Mouse (Mus musculus) liver, embryonic 14.5 days (tissue): ENCODE measurements at regions not wholly inside any gene's neighbourhood (a gene's known extent, or its start where the extent isn't known, plus 50 kb on each side); places are given as distances from the start of the nearest gene placed in this dataset.
A peak's percentile ranks its signal among the peaks of the same experiment; 100 is the strongest.

ENCODE experiments used
- ATAC-seq: fragments of 200-750 bp; cut with Nextera tagmentation; 2 replicates; pipeline ENCODE4 v1.8.0; 2017; ENCODE audit warnings: moderate number of reproducible peaks, mild to moderate bottlenecking, moderate library complexity; ENCODE audit not compliant: insufficient read depth
- DNase-seq, 3 experiments: peaks; one replicate each; pipeline ENCODE4 v3.0.0-alpha.2; 2012 to 2013; ENCODE audit warnings: low read depth in 3 of 3, low spot score in 3 of 3
- H3K27ac ChIP-seq: fragments of 300-500 bp; sonication (generic); 2 replicates; pipeline ENCODE4 v1.5.1; 2014; ENCODE audit warnings: moderate library complexity, mild to moderate bottlenecking, control low read depth, inconsistent platforms
- H3K27me3 ChIP-seq: fragments of 300-500 bp; sonication (generic); 2 replicates; pipeline ENCODE4 v1.6.1; 2014; ENCODE audit warnings: mild to moderate bottlenecking, low read length, moderate library complexity; ENCODE audit not compliant: control insufficient read depth, insufficient read depth
- H3K36me3 ChIP-seq: fragments of 300-500 bp; sonication (generic); replicated peaks from 2 replicates; pipeline ENCODE4 v1.6.1; 2014; ENCODE audit warnings: low read depth; ENCODE audit not compliant: control insufficient read depth, insufficient read depth
- H3K4me1 ChIP-seq, 2 experiments: fragments of 200-500 bp in 1 of 2; fragments of 300-500 bp in 1 of 2; sonication (generic) in 1 of 2; replicated peaks; 2 replicates each; pipeline ENCODE4 v1.6.1; 2012 to 2014; ENCODE audit warnings: antibody characterized with exemption in 1 of 2, inconsistent platforms in 1 of 2, low read length in 1 of 2; ENCODE audit not compliant: control insufficient read depth in 2 of 2, insufficient read depth in 2 of 2
- H3K4me2 ChIP-seq: fragments of 300-500 bp; sonication (generic); 2 replicates; pipeline ENCODE4 v1.6.1; 2014; ENCODE audit warnings: low read depth, mild to moderate bottlenecking, control low read depth, moderate library complexity
- H3K4me3 ChIP-seq, 2 experiments: fragments of 200-500 bp in 1 of 2; fragments of 300-500 bp in 1 of 2; sonication (generic) in 1 of 2; 2 replicates each; pipeline ENCODE4 v1.5.1; 2012 to 2014; ENCODE audit warnings: low read depth in 2 of 2, low read length in 2 of 2, mild to moderate bottlenecking in 2 of 2, control low read depth in 1 of 2, inconsistent platforms in 1 of 2, moderate library complexity in 1 of 2; ENCODE audit not compliant: insufficient read depth in 1 of 2
- H3K9ac ChIP-seq: fragments of 300-500 bp; sonication (generic); replicated peaks from 2 replicates; pipeline ENCODE4 v1.6.1; 2014; ENCODE audit warnings: mild to moderate bottlenecking, control low read depth, moderate library complexity
- H3K9me3 ChIP-seq: fragments of 300-500 bp; sonication (generic); 2 replicates; pipeline ENCODE4 v1.6.1; 2016; ENCODE audit warnings: low read length, mixed read lengths; ENCODE audit not compliant: control insufficient read depth
- CTCF ChIP-seq: IDR thresholded peaks from 2 replicates; pipeline ENCODE4 v1.5.1; 2016; ENCODE audit warnings: antibody characterized with exemption, low read depth, control low read depth
- EP300 ChIP-seq: IDR thresholded peaks from 2 replicates; pipeline ENCODE4 v1.6.1; 2016; ENCODE audit warnings: antibody characterized with exemption, low read depth
- WGBS: fragments of 180-500 bp; shearing (Covaris S2); extraction: QIAGEN DNeasy Blood & Tissue Kit; methylation state at CpG from one replicate; pipeline ENCODE4 v1.1.7; 2014; ENCODE audit not compliant: insufficient replicate concordance; 5-methylcytosine and 5-hydroxymethylcytosine counted together

DNA sequence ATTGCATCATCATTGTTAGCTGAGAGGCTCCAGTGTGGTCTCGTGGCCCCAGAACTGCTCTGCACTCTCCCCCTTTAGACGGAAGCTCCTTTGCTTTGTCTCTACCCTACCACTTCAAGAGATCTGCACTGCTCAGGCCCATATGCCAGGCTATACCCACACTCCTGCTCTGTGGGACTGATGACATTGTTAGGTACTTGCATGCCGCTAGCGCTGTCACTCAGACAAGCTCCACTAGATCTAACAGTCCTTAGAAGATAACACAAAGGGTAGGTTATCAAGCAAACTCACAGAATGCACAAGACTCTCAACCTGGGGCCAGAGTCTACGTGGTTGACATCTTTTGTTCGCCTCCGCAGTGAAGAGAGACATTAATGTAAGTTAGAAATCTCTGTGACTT lies 383.1 kb downstream of the Trim52 start:
- DNase-seq: no peak
- H3K4me1 ChIP-seq: no peaks in the 10 kb centered on the region
- WGBS: 74% methylated on average over 7 of the region's 7 CpGs

DNA sequence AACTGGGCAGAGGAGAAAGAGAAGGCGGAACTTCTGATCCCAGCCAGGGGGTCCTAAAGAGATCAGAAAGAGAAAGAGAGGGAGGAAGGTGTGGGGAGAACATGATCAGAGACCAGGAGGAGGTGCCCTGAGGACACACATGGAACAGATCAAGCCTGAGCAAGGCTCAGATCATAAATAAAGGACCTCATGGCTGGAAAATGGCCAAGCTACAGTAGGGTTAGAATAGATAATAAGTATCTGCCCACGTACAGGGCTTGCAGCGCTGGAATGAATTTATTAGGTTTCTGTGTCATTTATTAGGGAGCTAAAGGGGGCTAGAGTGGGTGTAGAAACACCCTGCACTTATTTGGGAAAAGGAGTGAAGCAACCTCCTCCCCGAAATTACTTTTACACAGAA lies 385.4 kb downstream of the Trim52 start:
- H3K27ac ChIP-seq: no peak overlapping the region
- no peak overlapping the region for H3K4me2 ChIP-seq
- TF ChIP-seq EP300: no peak
- TF ChIP-seq CTCF: no peak
- no peaks in the 10 kb centered on the region for H3K36me3 ChIP-seq
- H3K4me3 ChIP-seq: no peak overlapping the region
- DNase-seq (no peak), ATAC-seq (no peak)
- no peaks in the 10 kb centered on the region for H3K4me1 ChIP-seq
- WGBS: 67% methylated on average over 4 of the region's 4 CpGs
- no peak overlapping the region for H3K9ac ChIP-seq
- no peaks in the 10 kb centered on the region for H3K27me3 ChIP-seq
- no peaks in the 10 kb centered on the region for H3K9me3 ChIP-seq

More for the DNA sequence above, 383.1 kb downstream of the Trim52 start:
- H3K27ac ChIP-seq: no peak overlapping the region
- H3K9me3 ChIP-seq: no peaks in the 10 kb centered on the region
- no peak overlapping the region for H3K9ac ChIP-seq
- no peak for ATAC-seq
- H3K4me3 ChIP-seq: no peak overlapping the region
- H3K36me3 ChIP-seq: no peaks in the 10 kb centered on the region
- TF ChIP-seq EP300 (no peak), CTCF (no peak)
- no peak overlapping the region for H3K4me2 ChIP-seq
- H3K27me3 ChIP-seq: no peaks in the 10 kb centered on the region

DNA sequence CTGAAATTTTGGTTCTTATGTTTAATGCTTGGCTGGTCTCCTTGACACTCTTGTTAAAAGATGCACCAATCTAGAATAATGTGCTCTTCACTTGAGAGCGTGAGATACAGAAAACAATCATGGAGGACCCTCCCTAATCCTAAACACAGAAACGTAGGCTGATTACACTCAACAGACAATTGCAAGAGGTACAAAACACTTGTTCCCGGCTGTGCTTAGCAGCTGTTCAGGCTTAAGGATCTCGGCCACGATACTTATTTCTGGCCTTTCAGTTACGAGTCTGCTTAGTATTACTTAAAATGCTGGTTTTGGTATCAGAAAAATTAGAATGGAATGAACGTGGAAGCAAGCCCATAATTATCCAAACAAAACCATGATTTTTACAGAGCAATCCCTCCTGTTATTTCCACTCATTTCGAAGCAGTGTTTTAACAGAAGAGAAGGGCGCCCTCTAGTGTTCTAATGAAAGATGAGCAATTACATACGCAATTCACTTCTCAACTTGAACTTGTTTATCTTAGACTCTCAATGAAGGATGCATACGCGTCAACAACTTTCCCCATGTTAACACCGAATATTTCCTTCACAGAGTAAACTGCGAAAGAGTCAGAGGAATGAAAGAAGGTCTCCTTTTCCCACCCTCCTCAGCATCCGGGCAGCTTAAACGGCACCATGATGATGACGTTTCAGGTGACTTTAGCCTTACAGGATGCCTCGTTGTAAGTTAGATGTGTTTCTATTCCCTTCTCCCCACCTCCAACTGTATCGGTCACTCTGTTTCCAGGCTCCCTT lies 394.5 kb downstream of the Trim52 start:
- no peak overlapping the region for H3K9ac ChIP-seq
- H3K4me2 ChIP-seq: no peak overlapping the region
- no peak overlapping the region for H3K27ac ChIP-seq
- no peaks in the 10 kb centered on the region for H3K27me3 ChIP-seq
- ATAC-seq (no peak), DNase-seq (peak in 2 of 3 experiments; percentile 2 to 27)
- WGBS: 42% methylated on average over 19 of the region's 19 CpGs
- no peak overlapping the region for H3K4me3 ChIP-seq
- H3K36me3 ChIP-seq: no peaks in the 10 kb centered on the region
- peak; percentile 51; the same call in 1 of the 2 replicates for TF ChIP-seq CTCF
- no peak for TF ChIP-seq EP300
- no peaks in the 10 kb centered on the region for H3K4me1 ChIP-seq
- no peaks in the 10 kb centered on the region for H3K9me3 ChIP-seq

DNA sequence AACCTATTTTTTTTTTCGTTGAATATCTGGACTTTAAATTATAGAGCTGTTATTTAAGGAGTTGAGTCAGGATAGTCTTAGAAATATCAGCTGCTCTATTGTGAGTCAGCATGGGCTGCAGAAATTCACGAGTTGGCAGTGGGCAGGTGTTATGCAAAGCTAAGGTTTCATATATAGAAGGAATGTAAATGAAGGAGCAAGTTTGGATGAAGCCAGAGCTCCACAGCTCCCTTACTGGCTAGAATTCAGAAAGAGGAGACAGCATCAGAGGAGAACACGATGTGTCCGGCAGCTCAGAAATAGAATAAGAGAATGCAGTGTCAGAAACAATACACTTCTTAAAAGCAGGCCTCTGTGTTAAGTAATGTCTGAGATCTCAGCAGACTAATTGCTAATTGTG lies 400.9 kb downstream of the Trim52 start:
- 59% methylated on average over 4 of the region's 4 CpGs for WGBS
- no peak overlapping the region for H3K4me2 ChIP-seq
- TF ChIP-seq CTCF (no peak), EP300 (no peak)
- H3K9ac ChIP-seq: no peak overlapping the region
- H3K27ac ChIP-seq: no peak overlapping the region
- H3K27me3 ChIP-seq: no peaks in the 10 kb centered on the region
- H3K4me3 ChIP-seq: no peak overlapping the region
- ATAC-seq (no peak), DNase-seq (no peak)
- H3K36me3 ChIP-seq: no peaks in the 10 kb centered on the region
- no peaks in the 10 kb centered on the region for H3K9me3 ChIP-seq
- no peaks in the 10 kb centered on the region for H3K4me1 ChIP-seq

DNA sequence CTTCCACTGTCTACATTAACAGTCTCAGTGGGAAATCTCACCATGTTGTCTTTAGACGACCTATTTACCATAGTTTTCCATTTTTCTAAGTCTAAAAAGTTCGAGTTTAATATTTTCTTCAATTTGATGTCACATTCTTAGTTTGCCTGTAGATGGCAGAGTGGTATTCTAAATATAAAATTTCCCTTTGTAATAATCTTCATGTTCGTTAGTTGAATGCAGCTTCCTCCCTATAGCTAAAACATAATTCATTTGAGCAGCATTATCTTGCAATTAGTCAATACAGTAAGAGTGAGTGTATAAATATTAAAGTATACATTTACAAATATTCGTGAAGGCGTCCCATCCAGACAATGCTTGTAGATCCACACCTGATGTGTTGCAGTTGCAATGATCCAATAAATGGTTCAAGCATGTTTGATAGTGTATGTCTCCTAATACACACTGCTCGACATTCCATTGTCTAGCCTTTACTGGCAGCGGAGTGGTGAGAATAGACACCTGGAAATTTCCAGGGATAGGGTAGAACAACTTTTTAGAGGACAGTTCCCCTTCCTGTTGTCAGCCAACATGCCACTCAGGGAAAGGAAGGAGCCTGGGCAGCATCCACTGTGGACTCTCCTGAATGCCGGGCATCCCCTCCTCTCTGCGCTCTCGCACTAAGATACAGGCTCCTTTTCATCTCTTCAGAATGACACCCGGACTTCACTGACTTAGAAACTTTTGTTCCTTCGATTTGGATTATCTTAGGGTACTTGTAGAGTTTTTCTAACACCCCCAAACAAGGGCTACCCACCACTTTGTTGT lies 412.8 kb downstream of the Trim52 start:
- Histone ChIP-seq H3K4me3 (no peak overlapping the region), H3K36me3 (no peaks in the 10 kb centered on the region), H3K4me1 (no peaks in the 10 kb centered on the region), H3K9me3 (no peaks in the 10 kb centered on the region), H3K9ac (no peak overlapping the region), H3K27ac (no peak overlapping the region), H3K27me3 (no peaks in the 10 kb centered on the region), H3K4me2 (no peak overlapping the region)
- no peak for ATAC-seq
- no peak for TF ChIP-seq EP300
- no peak for TF ChIP-seq CTCF
- no peak for DNase-seq
- 60% methylated on average over 12 of the region's 12 CpGs for WGBS
